Mouse (Mus musculus) CD4-positive, CD25-positive, alpha-beta regulatory T cell, adult 2 months (primary cell): ENCODE measurements around the gene Myog.
A peak's percentile ranks its signal among the peaks of the same experiment; 100 is the strongest.
"Not testable (repeated sequence)": the region's sequence is repeated elsewhere in the genome, so short reads cannot be mapped to it uniquely, and the experiment has no call there.

ENCODE experiments used
- DNase-seq: peaks from one replicate; pipeline ENCODE4 v3.0.0-alpha.2; 2012; ENCODE audit warnings: low read depth, low spot score

The Myog gene

DNA sequence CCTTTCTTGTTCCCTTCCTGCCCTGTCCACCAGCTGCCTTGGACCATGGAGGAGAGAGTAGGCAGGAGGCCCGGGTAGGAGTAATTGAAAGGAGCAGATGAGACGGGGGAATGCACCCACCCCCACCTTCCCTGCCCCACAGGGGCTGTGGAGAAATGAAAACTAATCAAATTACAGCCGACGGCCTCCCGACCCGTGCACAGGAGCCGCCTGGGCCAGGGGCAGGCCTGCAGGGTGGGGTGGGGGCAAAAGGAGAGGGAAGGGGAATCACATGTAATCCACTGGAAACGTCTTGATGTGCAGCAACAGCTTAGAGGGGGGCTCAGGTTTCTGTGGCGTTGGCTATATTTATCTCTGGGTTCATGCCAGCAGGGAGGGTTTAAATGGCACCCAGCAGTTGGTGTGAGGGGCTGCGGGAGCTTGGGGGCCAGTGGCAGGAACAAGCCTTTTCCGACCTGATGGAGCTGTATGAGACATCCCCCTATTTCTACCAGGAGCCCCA, at the start of gene Myog:
Gene Myog (plus strand): TSS at position 392 of the 502 bp plus-strand sequence.
- no peak for DNase-seq

- DNase-seq = no peak
Observed at GRCm38 (mm10) chr1:134240701-134241100, 49.1 kb upstream of the Myog start.

DNA sequence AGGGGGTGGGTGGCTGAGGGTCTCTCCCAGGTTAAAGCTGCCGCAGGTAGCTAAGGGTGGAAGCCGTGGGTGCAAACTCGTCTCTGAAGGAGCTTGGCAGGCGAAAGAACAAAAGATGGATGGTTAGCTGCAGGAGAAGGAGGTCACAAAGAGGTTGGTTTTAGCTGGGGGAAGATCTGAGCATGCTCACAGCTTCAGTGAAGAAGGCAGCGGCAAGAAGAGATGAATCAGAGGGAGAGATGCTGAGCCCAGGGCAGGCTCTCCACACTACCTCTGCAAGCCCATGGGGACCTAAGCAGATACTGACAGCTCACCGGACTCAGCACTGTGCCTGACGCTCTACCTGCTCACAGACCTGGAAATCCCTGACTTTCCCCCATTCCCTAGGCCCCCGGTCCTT, 48.5 kb upstream of the Myog start:
- no peak for DNase-seq

DNA sequence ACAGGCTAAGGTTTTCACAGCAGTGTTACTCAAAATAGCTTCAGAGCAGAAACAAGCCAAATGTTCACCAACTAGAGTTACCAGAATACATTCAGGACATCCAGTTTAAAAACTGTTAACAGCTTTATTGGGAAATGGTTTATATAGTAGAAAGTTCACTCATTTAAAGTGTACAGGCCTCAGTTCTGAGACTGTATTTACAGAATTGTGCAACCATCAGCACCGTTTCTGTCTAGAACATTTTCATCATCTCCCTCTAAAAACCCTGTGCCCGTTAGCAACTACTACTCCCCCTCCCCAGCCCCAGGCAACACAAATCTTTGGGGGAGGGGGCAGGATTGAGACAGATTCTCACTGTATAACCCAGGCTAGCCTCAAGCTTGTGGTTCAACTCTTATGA, 47.5 kb upstream of the Myog start:
- no peak for DNase-seq

DNA sequence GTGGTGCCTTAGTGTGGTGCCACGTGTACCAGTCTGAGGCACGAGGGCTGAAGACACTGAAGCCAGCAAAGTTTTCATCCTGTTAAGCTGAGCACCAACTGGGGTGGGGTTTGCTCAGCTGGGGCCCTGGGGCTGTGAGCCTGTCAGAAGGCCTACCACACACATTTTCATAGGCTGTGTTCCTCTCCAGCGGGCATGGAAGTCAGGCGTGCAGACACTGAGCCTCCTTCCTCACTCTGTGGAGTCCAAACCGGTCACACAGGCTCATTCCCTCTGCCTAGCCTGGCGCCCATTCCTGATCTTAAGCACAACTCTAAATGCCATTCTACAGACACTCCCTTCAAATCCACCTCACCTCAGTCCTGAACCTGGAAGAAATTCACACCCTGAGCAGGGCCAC, 46.3 kb upstream of the Myog start:
- no peak for DNase-seq

GRCm38 (mm10) chr1:134243948-134244914, 45.6 kb upstream of the Myog start:
- peak; percentile 64 for DNase-seq

GRCm38 (mm10) chr1:134245004-134245717, 44.6 kb upstream of the Myog start:
- no peak for DNase-seq

GRCm38 (mm10) chr1:134246590-134246989, 43.2 kb upstream of the Myog start:
- no peak for DNase-seq

DNA sequence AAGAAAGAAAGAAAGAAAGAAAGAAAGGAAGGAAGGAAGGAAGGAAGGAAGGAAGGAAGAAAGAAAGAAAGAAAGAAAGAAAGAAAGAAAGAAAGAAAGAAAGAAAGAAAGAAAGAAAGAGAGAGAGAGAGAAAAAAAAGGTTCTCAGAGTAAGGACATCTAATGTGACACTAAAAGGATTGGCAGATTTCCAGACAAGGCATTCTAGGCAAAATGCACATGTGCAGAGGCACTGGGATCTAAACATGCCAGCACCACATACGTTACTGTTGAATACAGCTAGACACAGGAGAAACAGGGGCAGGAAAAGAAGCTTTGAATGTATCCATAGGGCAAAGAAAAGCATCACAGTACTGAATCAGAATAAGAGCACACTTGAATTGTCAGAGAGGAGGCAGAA, 40.1 kb upstream of the Myog start:
- DNase-seq = not testable (repeated sequence)

- DNase-seq = no peak
Observed at GRCm38 (mm10) chr1:134264341-134264740, 25.4 kb upstream of the Myog start.

- no peak for DNase-seq
Observed at GRCm38 (mm10) chr1:134265797-134266196, 24.0 kb upstream of the Myog start.

DNA sequence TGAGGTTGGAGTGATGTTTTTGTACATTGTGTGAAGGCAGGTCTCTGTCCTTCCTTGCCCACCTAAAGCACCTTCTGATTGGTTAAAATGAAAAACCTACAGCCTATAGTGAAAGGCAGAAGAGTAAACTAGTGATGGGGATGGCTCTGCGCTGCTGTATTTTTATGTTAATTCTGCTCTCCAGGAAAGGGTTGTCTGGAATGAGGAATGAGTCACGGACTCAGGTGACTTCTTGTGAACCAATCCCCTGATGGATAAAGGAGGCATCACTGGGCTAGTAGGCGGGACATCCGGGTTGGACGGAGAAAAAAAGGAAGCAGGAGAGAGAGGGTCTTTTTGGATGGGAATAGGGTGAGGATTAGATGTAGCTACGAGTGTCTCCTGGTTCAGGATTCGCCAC, 19.8 kb upstream of the Myog start:
- DNase-seq = no peak

- no peak for DNase-seq
Observed at GRCm38 (mm10) chr1:134272754-134273250, 17.0 kb upstream of the Myog start.

GRCm38 (mm10) chr1:134273493-134274395, 16.0 kb upstream of the Myog start:
- no peak for DNase-seq

DNA sequence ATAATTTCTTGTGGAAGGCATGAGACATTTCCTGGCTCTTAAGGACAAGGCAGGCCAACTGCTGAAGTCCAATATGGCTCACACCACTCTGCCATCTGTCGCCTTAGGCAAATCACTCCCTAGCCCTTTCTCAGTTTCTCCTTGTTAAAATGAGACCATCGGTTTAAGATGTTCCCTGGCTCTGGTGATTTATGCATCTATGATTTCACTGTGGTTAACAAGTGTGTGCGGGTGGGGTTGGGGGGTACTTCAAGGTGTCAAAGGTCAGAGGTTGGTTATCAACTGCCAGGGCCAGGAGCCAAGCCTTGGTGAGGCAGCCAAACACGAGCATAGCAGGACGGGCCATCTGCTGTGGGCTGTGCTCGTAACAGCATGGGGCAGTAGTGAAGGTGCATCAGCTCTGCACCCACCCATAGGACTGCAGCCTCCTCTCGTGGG, 15.3 kb upstream of the Myog start:
- no peak for DNase-seq

- DNase-seq = no peak
Observed at GRCm38 (mm10) chr1:134275616-134276464, 13.9 kb upstream of the Myog start.

- no peak for DNase-seq
Observed at GRCm38 (mm10) chr1:134276823-134277222, 13.0 kb upstream of the Myog start.

GRCm38 (mm10) chr1:134280174-134280573, 9.6 kb upstream of the Myog start:
- DNase-seq = no peak

- no peak for DNase-seq
Observed at GRCm38 (mm10) chr1:134281563-134281962, 8.2 kb upstream of the Myog start.

GRCm38 (mm10) chr1:134282342-134282741, 7.4 kb upstream of the Myog start:
- no peak for DNase-seq
